Mouse (Mus musculus): ENCODE results near the gene Kazald1.
"Not testable (repeated sequence)": the region's sequence is repeated elsewhere in the genome, so short reads cannot be mapped to it uniquely, and the experiment has no call there.

DNA sequence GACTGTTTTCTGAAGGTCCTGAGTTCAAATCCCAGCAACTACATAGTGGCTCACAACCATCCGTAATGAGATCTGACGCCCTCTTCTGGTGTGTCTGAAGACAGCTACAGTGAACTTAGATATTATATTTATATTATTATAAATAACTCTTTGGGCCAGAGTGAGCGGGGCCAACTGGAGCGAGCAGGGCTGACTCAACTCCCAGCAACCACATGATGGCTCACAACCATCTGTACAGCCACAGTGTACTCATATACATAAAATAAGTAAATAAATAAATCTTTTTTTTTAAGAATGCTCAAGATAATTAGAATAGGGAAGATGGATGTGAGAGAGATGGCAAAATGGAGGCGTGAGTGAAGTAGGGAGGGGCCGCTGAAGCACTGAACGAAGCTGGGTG is 36.8 kb upstream of the Kazald1 start:
- TF ChIP-seq CTCF (IDR thresholded peaks at IDR 0.05; ENCODE audit: control insufficient read depth, insufficient read depth, insufficient replicate concordance, low read depth, low read length); POLR2A (IDR thresholded peaks at IDR 0.05; ENCODE audit: control insufficient read depth, low read depth, low read length): not testable (repeated sequence)

All from testis, adult 2 months (tissue).